Mouse (Mus musculus) limb, embryonic 14.5 days (tissue): ENCODE results near the gene Ptpn12. TPM values are rescaled to one million over a fixed set of nuclear protein-coding genes. Genes with fewer than 3 reads are reported as not detected.

Source experiments
- ATAC-seq: fragments of 200-750 bp; cut with Nextera tagmentation; 2 replicates; pipeline ENCODE4 v1.8.0; 2017; ENCODE audit warnings: low read depth, moderate number of reproducible peaks, moderate TSS enrichment; ENCODE audit not compliant: low FRiP score
- DNase-seq: peaks from one replicate; pipeline ENCODE4 v3.0.0-alpha.2; 2015; ENCODE audit warnings: low spot score
- H3K27ac ChIP-seq: fragments of 300-500 bp; sonication (generic); replicated peaks from 2 replicates; pipeline ENCODE4 v1.5.1; 2014; ENCODE audit warnings: low read depth, mild to moderate bottlenecking, low read length, moderate library complexity, mixed read lengths
- H3K27me3 ChIP-seq: fragments of 300-500 bp; sonication (generic); 2 replicates; pipeline ENCODE4 v1.6.1; 2014; ENCODE audit warnings: low read length, mixed read lengths; ENCODE audit not compliant: control insufficient read depth, insufficient read depth
- H3K36me3 ChIP-seq: fragments of 300-500 bp; sonication (generic); 2 replicates; pipeline ENCODE4 v1.6.1; 2014; ENCODE audit warnings: mild to moderate bottlenecking, low read length, moderate library complexity, mixed read lengths; ENCODE audit not compliant: control insufficient read depth, insufficient read depth
- H3K4me1 ChIP-seq: fragments of 300-500 bp; sonication (generic); 2 replicates; pipeline ENCODE4 v1.6.1; 2014; ENCODE audit warnings: antibody characterized with exemption, low read length, mixed read lengths; ENCODE audit not compliant: control insufficient read depth, insufficient read depth
- H3K4me2 ChIP-seq: fragments of 300-500 bp; sonication (generic); replicated peaks from 2 replicates; pipeline ENCODE4 v1.6.1; 2014; ENCODE audit warnings: low read depth, mild to moderate bottlenecking, low read length, moderate library complexity; ENCODE audit not compliant: severe bottlenecking
- H3K4me3 ChIP-seq: fragments of 300-500 bp; sonication (generic); replicated peaks from 2 replicates; pipeline ENCODE4 v1.5.1; 2014; ENCODE audit warnings: low read length
- H3K9ac ChIP-seq: fragments of 300-500 bp; sonication (generic); 2 replicates; pipeline ENCODE4 v1.6.1; 2014; ENCODE audit warnings: mild to moderate bottlenecking, low read depth, low read length, moderate library complexity; ENCODE audit not compliant: severe bottlenecking
- H3K9me3 ChIP-seq: fragments of 300-500 bp; sonication (generic); 2 replicates; pipeline ENCODE4 v1.6.1; 2016; ENCODE audit warnings: low read length; ENCODE audit not compliant: control insufficient read depth
- POLR2A ChIP-seq: fragments of 200-500 bp; IDR thresholded peaks from 2 replicates; pipeline ENCODE4 v1.8.0; 2012; ENCODE audit warnings: inconsistent platforms, mild to moderate bottlenecking, moderate library complexity, borderline replicate concordance; ENCODE audit not compliant: insufficient read depth, insufficient read length; ENCODE audit errors: extremely low read depth
- WGBS: fragments of 180-500 bp; shearing (Covaris S2); extraction: QIAGEN DNeasy Blood & Tissue Kit; methylation state at CpG from one replicate; pipeline ENCODE4 v1.1.7; 2014; 5-methylcytosine and 5-hydroxymethylcytosine counted together
- polyA plus RNA-seq, 2 experiments: library from polyadenylated mRNA; depleted of rRNA in 1 of 2; stranded (reverse) in 1 of 2; unstranded in 1 of 2; fragments of >200 nt; fragmentation: Nextera tagmentation in 1 of 2; extraction: Ambion mirVana in 1 of 2; gene quantifications; 2 replicates each; pipeline versions ENCODE4 v1.2.1 to v1.2.3; 2012 to 2014

Ptpn12 gene
- 55.5 and 67.4 TPM in 2 replicates for polyA plus RNA-seq (2012; rRNA removed)
- 25.4 and 25.8 TPM in 2 replicates for polyA plus RNA-seq (2014; fragmentation: Nextera tagmentation; extraction: Ambion mirVana)

- Histone ChIP-seq H3K4me1 (peaks cover 6% of the 10 kb centered on the region), H3K4me3 (peak within 1 kb of the TSS; percentile 96), H3K27ac (peak within 1 kb of the TSS; percentile 98), H3K27me3 (no peaks in the 10 kb centered on the region), H3K36me3 (no peaks in the 10 kb centered on the region), H3K4me2 (peak within 1 kb of the TSS; percentile 70), H3K9ac (peak within 1 kb of the TSS; percentile 92), H3K9me3 (no peaks in the 10 kb centered on the region)
- WGBS, result 3% methylated on average over 40 of the region's 73 CpGs
- ATAC-seq, result peak; percentile 96
- TF ChIP-seq POLR2A, result peak; percentile 95
- peak; percentile 98 for DNase-seq
Measured at GRCm38 (mm10) chr5:21055820-21056531, at the start of gene Ptpn12. Gene Ptpn12, minus strand, starts transcription at chr5:21055911.

DNA sequence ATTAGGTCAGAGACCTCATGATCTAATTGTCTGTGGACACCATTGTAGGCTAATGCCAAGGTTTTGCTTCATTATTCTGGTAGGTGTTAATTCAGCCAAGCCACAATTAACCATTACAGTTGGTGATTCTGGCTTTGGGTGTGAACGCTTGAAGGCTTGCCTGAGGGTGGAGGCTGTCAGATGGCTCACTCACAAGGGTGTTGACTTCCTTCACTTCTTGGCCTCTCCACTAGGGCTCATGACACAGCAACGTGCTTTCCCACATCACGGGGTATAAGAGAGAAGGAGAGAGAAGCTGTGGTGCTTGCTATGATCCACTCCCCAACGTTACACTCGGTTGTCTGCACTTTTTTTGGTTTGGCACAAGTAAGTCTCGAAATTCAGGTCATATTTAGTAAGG, 35.5 kb upstream of the Ptpn12 start:
- 82% methylated on average over 6 of the region's 6 CpGs for WGBS
- H3K36me3 ChIP-seq, result no peaks in the 10 kb centered on the region
- no peaks in the 10 kb centered on the region for H3K9me3 ChIP-seq
- DNase-seq (no peak), ATAC-seq (no peak)
- H3K27ac ChIP-seq, result no peak overlapping the region
- no peak overlapping the region for H3K9ac ChIP-seq
- no peaks in the 10 kb centered on the region for H3K27me3 ChIP-seq
- no peak overlapping the region for H3K4me3 ChIP-seq
- no peak for TF ChIP-seq POLR2A
- no peaks in the 10 kb centered on the region for H3K4me1 ChIP-seq
- H3K4me2 ChIP-seq, result no peak overlapping the region

DNA sequence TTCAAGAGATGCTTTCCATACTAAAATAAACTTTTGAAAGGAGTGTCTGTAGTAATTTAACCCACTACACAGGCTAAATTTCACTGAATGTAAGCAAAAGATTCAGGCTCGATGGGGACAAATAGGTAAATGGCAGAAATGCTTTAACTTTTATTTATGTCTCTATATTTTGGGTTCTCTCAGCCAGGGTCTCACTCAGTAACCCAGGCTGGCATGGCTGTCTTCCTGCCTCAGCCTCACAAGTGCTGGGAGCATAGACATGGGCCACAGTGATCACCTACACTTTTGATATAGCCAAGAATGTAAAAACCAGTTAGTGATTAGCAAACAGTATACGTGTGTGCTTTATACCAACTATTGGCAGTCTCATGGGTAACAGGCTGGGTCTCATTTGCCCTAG, 1.5 kb upstream of the Ptpn12 start:
- peaks cover 6% of the 10 kb centered on the region for H3K4me1 ChIP-seq
- H3K9ac ChIP-seq, result no peak overlapping the region
- H3K27me3 ChIP-seq, result no peaks in the 10 kb centered on the region
- no peaks in the 10 kb centered on the region for H3K9me3 ChIP-seq
- no peak overlapping the region for H3K4me3 ChIP-seq
- ATAC-seq (no peak), DNase-seq (no peak)
- H3K36me3 ChIP-seq, result no peaks in the 10 kb centered on the region
- no peak for TF ChIP-seq POLR2A
- 82% methylated on average over 2 of the region's 2 CpGs for WGBS
- H3K4me2 ChIP-seq, result no peak overlapping the region
- no peak overlapping the region for H3K27ac ChIP-seq

- WGBS, result 11% methylated on average over 8 of the region's 8 CpGs
- Histone ChIP-seq H3K36me3 (no peaks in the 10 kb centered on the region), H3K4me3 (peak overlapping the region; percentile 96), H3K9me3 (no peaks in the 10 kb centered on the region), H3K4me1 (peaks cover 6% of the 10 kb centered on the region), H3K4me2 (peak overlapping the region; percentile 66), H3K27me3 (no peaks in the 10 kb centered on the region), H3K27ac (peak overlapping the region; percentile 89), H3K9ac (peak overlapping the region; percentile 92)
- TF ChIP-seq POLR2A, result no peak
- no peak for DNase-seq
- no peak for ATAC-seq
Measured at GRCm38 (mm10) chr5:21056595-21056994, 884 bp upstream of the Ptpn12 start.

DNA sequence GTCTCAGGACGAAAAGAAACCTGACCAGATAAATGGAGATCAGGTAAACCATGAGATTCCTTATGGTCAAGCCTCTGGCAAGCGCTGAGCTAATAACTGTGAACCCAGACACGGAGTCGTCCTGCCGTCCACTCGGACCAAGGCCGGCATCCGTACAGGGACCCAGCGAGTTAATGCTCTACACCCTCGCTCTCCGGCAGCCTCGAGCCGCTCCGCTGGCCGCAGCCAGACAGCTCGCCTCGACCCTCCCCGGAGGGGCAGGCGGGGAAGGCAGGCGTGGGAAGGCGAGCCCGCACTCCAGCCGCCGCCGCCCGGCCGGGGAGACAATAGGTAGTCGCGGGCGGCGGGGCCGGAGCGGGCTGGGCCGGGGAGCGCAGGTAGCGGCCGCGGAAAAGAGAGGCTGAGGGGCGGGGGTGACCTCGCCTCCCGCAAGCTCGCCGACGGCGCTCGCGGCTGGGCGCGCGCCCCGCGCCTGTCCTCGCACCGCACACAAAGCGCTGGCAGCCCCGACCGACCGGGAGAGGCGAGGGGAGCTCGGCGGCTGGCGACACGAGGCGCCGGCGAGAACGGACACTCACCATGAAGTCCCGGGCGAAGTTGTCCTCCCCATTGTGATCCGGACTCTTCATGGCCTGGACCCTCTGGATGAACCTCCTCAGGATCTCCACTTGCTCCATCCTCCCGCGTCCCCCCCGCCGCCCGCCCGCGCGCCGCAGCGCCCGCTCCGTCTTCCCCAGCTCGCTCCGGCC, 466 bp downstream of the Ptpn12 start:
- H3K27me3 ChIP-seq, result no peaks in the 10 kb centered on the region
- peak; percentile 11 for DNase-seq
- H3K36me3 ChIP-seq, result no peaks in the 10 kb centered on the region
- H3K27ac ChIP-seq, result peak overlapping the region; percentile 98
- ATAC-seq, result peak; percentile 5
- peak overlapping the region; percentile 92 for H3K9ac ChIP-seq
- H3K4me2 ChIP-seq, result peak overlapping the region; percentile 70
- peaks cover 6% of the 10 kb centered on the region for H3K4me1 ChIP-seq
- no peak for TF ChIP-seq POLR2A
- H3K9me3 ChIP-seq, result no peaks in the 10 kb centered on the region
- WGBS, result 4% methylated on average over 58 of the region's 84 CpGs
- peak overlapping the region; percentile 96 for H3K4me3 ChIP-seq
